Mouse (Mus musculus) 3T3-L1 (cell line): ENCODE measurements at regions not wholly inside any gene's neighbourhood (a gene's known extent, or its start where the extent isn't known, plus 50 kb on each side); places are given as distances from the start of the nearest gene placed in this dataset.

Experiments used
- DNase-seq: peaks from one replicate; pipeline ENCODE4 v3.0.0-alpha.2; 2015; ENCODE audit warnings: low read depth, low spot score

DNA sequence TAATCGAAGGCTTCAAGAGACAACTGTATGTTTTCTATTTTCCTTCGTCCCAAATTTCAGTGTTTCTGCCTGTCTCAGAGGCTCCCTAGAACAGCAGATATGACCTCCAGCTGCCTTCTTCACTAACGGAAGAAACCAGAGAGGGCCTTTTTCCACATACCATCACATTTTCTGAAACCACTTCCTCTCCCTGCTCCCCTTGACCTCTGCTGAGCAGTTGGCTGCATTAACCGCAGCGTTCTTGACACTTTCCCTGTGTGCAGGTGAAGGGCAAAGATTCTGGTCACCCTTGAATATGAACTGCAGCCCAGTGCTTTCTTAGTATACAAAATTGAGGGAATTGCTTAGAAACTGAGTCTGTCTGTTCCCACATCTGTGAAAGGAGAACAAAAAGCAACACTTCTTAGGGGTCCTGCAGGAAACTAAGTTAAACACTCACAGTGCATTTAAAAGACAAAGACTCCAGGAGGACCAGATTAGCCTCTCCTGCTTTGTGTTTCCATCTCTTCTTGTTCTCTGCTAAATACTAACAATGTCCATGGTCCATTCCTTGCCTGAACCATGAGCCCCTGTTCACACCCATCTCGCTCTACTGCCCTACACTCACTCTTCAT lies 98.4 kb downstream of the Akap11 start:
- no peak for DNase-seq

DNA sequence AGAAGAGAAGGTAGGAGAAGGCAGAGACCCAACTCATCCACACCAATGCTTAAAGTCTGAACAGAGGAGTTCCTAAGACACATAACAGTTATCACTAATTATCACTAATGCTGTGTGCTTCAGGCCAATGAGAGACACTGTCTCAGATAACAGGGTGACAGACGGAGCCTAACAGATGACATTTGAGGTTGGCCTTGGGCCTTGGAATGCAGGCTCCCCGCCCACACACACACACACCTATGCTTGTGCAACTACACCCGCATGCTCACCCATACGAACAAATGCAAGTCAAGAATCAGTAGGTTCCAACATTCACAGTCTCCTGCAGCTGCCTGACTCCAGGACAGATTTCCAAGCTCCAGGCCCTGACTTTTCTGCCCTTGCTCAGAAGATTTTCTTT lies 100.0 kb downstream of the Akap11 start:
- no peak for DNase-seq

GRCm38 (mm10) chr14:78435982-78436381 lies 100.6 kb downstream of the Akap11 start:
- DNase-seq: no peak

GRCm38 (mm10) chr14:78435561-78435960 lies 101.0 kb downstream of the Akap11 start:
- no peak for DNase-seq

DNA sequence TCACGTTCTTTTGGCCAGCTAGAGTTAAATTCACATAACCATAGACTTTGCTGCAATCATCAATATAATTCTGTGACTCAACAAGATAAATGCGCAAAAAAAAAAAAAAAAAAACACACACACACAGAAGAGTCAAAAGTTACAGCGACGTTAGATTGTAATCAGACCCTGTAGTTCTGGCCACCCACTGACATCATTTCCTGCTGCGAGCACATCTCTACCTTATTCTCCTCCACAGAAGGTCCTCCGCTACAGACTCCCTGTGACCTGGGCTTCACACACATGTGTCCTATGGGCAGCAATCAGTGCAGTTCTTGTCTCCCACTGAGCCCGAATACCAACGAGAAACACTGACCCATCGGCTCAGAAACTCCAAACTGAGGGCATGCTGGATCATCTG lies 101.9 kb downstream of the Akap11 start:
- DNase-seq: no peak

- DNase-seq: no peak
Measured at GRCm38 (mm10) chr14:78434126-78434525, 102.5 kb downstream of the Akap11 start.

- no peak for DNase-seq
Measured at GRCm38 (mm10) chr14:78432471-78432870, 104.1 kb downstream of the Akap11 start.

GRCm38 (mm10) chr14:78431931-78432330 lies 104.7 kb downstream of the Akap11 start:
- no peak for DNase-seq

DNA sequence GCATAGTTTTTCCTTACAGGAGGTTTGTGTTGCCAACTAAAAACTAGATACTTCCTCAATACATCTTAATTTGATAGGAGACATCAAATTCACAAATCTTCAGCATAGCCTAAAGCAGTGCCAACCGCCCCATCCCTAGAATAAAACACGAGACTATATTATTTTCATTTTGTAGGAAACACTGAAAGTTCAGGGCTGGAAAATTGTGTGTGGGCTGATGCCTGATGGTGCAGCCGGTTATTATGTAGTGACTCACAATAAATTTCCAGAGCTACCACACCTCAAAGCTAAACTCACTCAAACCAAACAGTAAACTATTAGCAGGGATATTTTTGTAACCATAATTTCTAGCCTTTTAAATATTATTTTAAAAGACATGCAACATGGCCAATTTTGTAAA lies 105.2 kb downstream of the Akap11 start:
- peak; percentile 9 for DNase-seq

- no peak for DNase-seq
Measured at GRCm38 (mm10) chr14:78428233-78429019, 108.2 kb downstream of the Akap11 start.

DNA sequence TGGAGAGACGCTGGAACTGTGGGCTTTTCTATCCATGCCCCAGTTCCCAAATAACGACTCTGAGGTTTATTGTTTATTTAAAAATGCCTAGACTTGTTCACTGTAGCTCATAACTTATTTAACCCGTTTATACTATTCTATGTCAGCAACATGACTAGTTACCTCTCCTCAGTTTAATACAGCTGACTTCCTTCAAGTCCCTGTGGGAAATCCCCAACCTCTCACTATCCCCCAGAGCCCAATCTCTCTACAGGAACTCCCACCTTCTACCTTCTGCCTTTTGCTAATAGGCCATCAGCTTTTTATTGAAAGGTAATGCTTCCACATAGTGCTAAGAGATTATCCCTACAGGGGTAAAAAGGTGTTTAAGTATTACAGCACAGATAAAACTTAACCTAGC lies 109.5 kb downstream of the Akap11 start:
- DNase-seq: no peak

GRCm38 (mm10) chr14:78422601-78423000 lies 114.0 kb downstream of the Akap11 start:
- DNase-seq: no peak

- peak; percentile 17 for DNase-seq
Measured at GRCm38 (mm10) chr14:78420966-78421365, 113.1 kb upstream of the Tnfsf11 start.

GRCm38 (mm10) chr14:78420176-78420575 lies 112.3 kb upstream of the Tnfsf11 start:
- DNase-seq: peak; percentile 64

GRCm38 (mm10) chr14:78405568-78405967 lies 97.7 kb upstream of the Tnfsf11 start:
- no peak for DNase-seq

- DNase-seq: peak; percentile 79
Measured at GRCm38 (mm10) chr14:78397914-78398313, 90.1 kb upstream of the Tnfsf11 start.

DNA sequence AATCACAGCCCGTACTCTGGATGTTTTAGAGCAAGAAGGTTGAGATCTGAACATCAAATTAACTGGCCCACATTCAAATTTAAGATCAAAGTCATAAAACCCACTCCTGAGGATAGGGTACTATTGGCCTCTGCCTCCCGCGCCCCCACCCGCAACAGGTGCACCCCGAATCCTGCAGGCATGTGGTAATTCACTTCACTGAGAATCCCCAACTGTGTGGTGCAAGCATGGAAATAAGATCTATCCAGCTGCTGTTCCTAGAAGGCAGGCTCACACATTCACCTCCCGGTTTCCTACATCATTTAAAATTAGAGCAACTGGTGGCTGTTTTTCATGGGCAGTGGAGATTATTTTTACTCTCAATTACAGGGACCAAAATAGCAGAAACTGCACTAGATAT lies 87.8 kb upstream of the Tnfsf11 start:
- no peak for DNase-seq

GRCm38 (mm10) chr14:78387011-78387410 lies 79.2 kb upstream of the Tnfsf11 start:
- peak; percentile 73 for DNase-seq

GRCm38 (mm10) chr14:78384370-78384769 lies 76.5 kb upstream of the Tnfsf11 start:
- DNase-seq: peak; percentile 45

DNA sequence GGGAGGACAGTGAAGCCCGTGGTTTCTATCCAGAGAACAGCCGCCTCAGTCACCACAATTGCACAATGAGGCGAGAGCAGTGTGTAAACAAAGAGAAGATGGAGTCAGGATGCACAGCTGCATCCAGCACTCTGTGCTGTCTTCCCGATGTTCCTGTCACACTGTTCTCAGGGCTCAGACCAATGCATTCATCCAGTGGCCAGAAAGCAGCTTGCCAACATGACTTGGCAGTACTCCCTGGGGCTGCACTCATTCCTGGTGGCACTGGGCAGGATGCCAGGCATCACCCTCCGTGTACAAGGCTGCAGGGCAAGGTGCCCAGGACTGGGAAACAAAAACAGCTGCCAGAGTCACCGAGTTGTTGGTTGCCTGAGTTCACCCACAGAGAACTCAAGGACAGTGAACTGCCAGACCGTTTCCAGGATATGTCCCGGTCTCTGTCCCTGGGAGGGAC lies 75.4 kb upstream of the Tnfsf11 start:
- DNase-seq: peak; percentile 80

- no peak for DNase-seq
Measured at GRCm38 (mm10) chr14:78380011-78380410, 72.2 kb upstream of the Tnfsf11 start.

DNA sequence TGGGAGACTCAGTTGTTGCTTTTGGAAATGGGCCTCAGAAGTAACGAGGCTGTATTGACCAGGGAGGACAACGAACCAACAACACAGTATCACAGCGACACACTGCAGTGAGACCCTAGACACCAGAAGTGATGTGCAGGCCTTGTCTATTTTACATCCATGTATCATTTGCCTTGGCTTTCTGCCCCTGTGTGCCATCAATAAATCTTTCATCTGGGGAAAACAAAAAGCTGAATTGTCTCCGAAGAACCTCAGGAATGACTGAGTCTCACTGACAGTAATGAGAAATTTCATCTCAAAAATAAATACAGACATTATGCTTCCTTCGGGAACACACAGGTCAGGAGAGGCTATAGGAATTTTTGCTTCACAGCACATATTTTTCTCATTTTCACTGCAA lies 68.7 kb upstream of the Tnfsf11 start:
- peak; percentile 52 for DNase-seq
